Mouse (Mus musculus): ENCODE data around the gene Bmp8a. TPM values are rescaled to one million over a fixed set of nuclear protein-coding genes. Genes with fewer than 3 reads are reported as not detected.
"Not testable (repeated sequence)": the region's sequence is repeated elsewhere in the genome, so short reads cannot be mapped to it uniquely, and the experiment has no call there.

Bmp8a gene
- polyA plus RNA-seq, 1 experiment, result 0.21 TPM

GRCm38 (mm10) chr4:123284731-123285624 is 58.1 kb downstream of the Bmp8a start:
- TF ChIP-seq POLR2A (IDR thresholded peaks at IDR 0.05; ENCODE audit: borderline replicate concordance, insufficient read depth, low read length) (no peak), CTCF (IDR thresholded peaks at IDR 0.05; ENCODE audit: borderline replicate concordance, insufficient read depth, low read depth, low read length) (no peak)
- no peaks in the 10 kb centered on the region for H3K4me1 ChIP-seq (ENCODE audit: control insufficient read depth, insufficient read depth, low read length)
- no peak for DNase-seq
- 70% methylated on average over 6 of the region's 6 CpGs for WGBS
- no peak overlapping the region for H3K4me3 ChIP-seq (replicated peaks; ENCODE audit: insufficient read depth, low read depth, low read length)
- no peak overlapping the region for H3K27ac ChIP-seq (ENCODE audit: insufficient read depth, low read length)
- H3K27me3 ChIP-seq (ENCODE audit: control insufficient read depth, insufficient read depth, low read length), result no peaks in the 10 kb centered on the region

- not testable (repeated sequence) for H3K27me3 ChIP-seq (ENCODE audit: control insufficient read depth, insufficient read depth, low read length); H3K27ac ChIP-seq (ENCODE audit: insufficient read depth, low read length); H3K4me1 ChIP-seq (ENCODE audit: control insufficient read depth, insufficient read depth, low read length)
- WGBS, result 2% methylated on average over 15 of the region's 15 CpGs
- peak; percentile 27 to 45 for DNase-seq
- H3K4me3 ChIP-seq (replicated peaks; ENCODE audit: insufficient read depth, low read depth, low read length), result peak overlapping the region; percentile 51
Observed at GRCm38 (mm10) chr4:123283675-123284064, 59.4 kb downstream of the Bmp8a start.

GRCm38 (mm10) chr4:123282915-123283674 is 60.0 kb downstream of the Bmp8a start:
- peak overlapping the region; percentile 47 for H3K4me3 ChIP-seq (replicated peaks; ENCODE audit: insufficient read depth, low read depth, low read length)
- DNase-seq, result peak; percentile 29 to 41
- 1% methylated on average over 54 of the region's 55 CpGs for WGBS
- not testable (repeated sequence) for H3K27me3 ChIP-seq (ENCODE audit: control insufficient read depth, insufficient read depth, low read length); H3K4me1 ChIP-seq (ENCODE audit: control insufficient read depth, insufficient read depth, low read length)
- peak overlapping the region; percentile 28; the same call in 1 of the 2 replicates for H3K27ac ChIP-seq (ENCODE audit: insufficient read depth, low read length)

DNA sequence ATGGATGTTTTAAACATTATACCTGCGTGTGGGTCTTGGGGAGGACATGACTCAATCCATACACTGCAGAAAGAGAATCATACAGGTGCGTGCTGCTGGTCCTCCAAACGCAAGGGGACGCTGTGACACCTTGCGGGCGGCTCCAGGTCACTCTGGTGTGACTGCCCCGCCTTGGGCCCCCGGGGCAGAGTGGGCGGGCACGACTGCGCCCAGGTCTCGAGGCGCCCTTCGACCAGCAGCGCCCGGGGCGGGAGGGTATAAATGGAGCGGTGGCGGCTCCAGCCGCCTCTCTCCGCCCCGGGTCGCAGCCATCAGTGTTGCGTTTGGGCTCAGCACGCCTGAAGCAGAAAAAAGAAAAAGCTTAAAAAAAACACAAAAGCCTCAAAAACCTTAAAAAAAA is 60.6 kb downstream of the Bmp8a start:
- 0 out of 2 replicates have a peak, but pooled peaks have one; percentile 16 for TF ChIP-seq POLR2A (IDR thresholded peaks at IDR 0.05; ENCODE audit: borderline replicate concordance, insufficient read depth, low read length)
- peak; percentile 82 for TF ChIP-seq CTCF (IDR thresholded peaks at IDR 0.05; ENCODE audit: borderline replicate concordance, insufficient read depth, low read depth, low read length)
- Histone ChIP-seq H3K27me3 (ENCODE audit: control insufficient read depth, insufficient read depth, low read length) (no peaks in the 10 kb centered on the region), H3K4me3 (replicated peaks; ENCODE audit: insufficient read depth, low read depth, low read length) (peak overlapping the region; percentile 47), H3K4me1 (ENCODE audit: control insufficient read depth, insufficient read depth, low read length) (no peaks in the 10 kb centered on the region), H3K27ac (ENCODE audit: insufficient read depth, low read length) (peak overlapping the region; percentile 28; the same call in 1 of the 2 replicates)
- DNase-seq, result peak; percentile 89 to 90
- under 1% methylated on average over 25 of the region's 25 CpGs for WGBS

DNA sequence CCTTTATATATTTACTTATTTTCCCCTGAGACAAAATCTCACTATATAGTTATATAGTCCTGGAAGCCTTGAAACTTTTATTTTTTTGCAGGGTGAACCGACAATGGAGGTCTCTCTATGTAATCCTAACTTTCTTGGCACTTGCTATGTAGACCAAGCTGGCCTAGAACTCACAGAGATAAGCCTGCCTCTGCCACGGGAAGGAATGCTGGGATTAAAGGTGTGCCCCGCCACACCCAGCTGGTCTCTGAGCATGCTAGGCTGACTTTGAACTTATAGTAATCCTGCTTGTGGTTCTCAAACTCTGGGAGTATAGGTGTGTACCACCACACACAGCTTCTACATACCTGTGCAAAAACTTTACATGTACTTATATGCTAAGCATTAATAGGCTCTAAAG is 62.9 kb downstream of the Bmp8a start:
- Histone ChIP-seq H3K4me1 (ENCODE audit: control insufficient read depth, insufficient read depth, low read length) (no peaks in the 10 kb centered on the region), H3K27ac (ENCODE audit: insufficient read depth, low read length) (no peak overlapping the region), H3K27me3 (ENCODE audit: control insufficient read depth, insufficient read depth, low read length) (no peaks in the 10 kb centered on the region), H3K4me3 (replicated peaks; ENCODE audit: insufficient read depth, low read depth, low read length) (no peak overlapping the region)
- WGBS, result 66% methylated on average over 3 of the region's 3 CpGs
- TF ChIP-seq POLR2A (IDR thresholded peaks at IDR 0.05; ENCODE audit: borderline replicate concordance, insufficient read depth, low read length) (no peak), CTCF (IDR thresholded peaks at IDR 0.05; ENCODE audit: borderline replicate concordance, insufficient read depth, low read depth, low read length) (no peak)
- no peak for DNase-seq

DNA sequence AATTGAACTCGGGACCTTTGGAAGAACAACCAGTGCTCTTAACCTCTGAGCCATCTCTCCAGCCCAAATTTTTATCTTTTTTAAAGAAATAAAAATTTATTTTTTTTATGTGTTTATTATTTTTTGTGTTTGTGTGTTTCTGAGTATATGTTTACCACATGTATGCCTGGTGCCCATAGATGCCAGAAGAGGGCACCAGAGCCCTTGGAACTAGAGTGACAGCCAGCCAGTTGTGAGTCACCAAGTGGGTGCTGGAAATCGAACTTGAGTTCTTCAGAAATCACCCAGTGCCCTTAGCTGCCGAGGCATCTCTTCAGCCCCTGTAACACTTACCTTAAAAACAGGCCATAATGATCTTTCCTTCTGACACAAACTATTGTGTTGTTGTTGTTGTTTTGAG is 72.0 kb downstream of the Bmp8a start:
- Histone ChIP-seq H3K4me1 (ENCODE audit: control insufficient read depth, insufficient read depth, low read length) (no peaks in the 10 kb centered on the region), H3K27ac (ENCODE audit: insufficient read depth, low read length) (no peak overlapping the region), H3K27me3 (ENCODE audit: control insufficient read depth, insufficient read depth, low read length) (no peaks in the 10 kb centered on the region), H3K4me3 (replicated peaks; ENCODE audit: insufficient read depth, low read depth, low read length) (no peak overlapping the region)
- TF ChIP-seq POLR2A (IDR thresholded peaks at IDR 0.05; ENCODE audit: borderline replicate concordance, insufficient read depth, low read length), result no peak
- TF ChIP-seq CTCF (IDR thresholded peaks at IDR 0.05; ENCODE audit: borderline replicate concordance, insufficient read depth, low read depth, low read length), result no peak
- DNase-seq, result no peak
- WGBS, result 86% methylated on average over 3 of the region's 3 CpGs

Other genes with a start within 250 kb of the Bmp8a start
- gene Bmp8b, start 238.1 kb downstream of the Bmp8a start, polyA plus RNA-seq (2012; rRNA removed), result 0.10 and 0.24 TPM in 2 replicates
- 0.11 TPM in 2 replicates for gene Oxct2b, start 227.0 kb downstream of the Bmp8a start, polyA plus RNA-seq (2012; rRNA removed)
- gene Ppie, start 203.3 kb downstream of the Bmp8a start, polyA plus RNA-seq (2012; rRNA removed), result 24.6 and 25.3 TPM in 2 replicates
- gene Hpcal4, start 160.0 kb downstream of the Bmp8a start, polyA plus RNA-seq (2012; rRNA removed), result 23.9 and 25.7 TPM in 2 replicates
- gene Nt5c1a, start 141.7 kb downstream of the Bmp8a start, polyA plus RNA-seq (2012; rRNA removed), result 9.8 and 12.8 TPM in 2 replicates
- gene Heyl, start 109.7 kb downstream of the Bmp8a start, polyA plus RNA-seq (2012; rRNA removed), result 3.1 and 3.5 TPM in 2 replicates
- 30.8 and 32.3 TPM in 2 replicates for gene Pabpc4, start 80.9 kb downstream of the Bmp8a start, polyA plus RNA-seq (2012; rRNA removed)
- not detected in 2 replicates for gene Oxct2a, start 19.6 kb downstream of the Bmp8a start, polyA plus RNA-seq (2012; rRNA removed)